Mouse (Mus musculus) G1E (cell line): Measurements from ENCODE around the gene Shisa9.

ENCODE experiments used
- CTCF ChIP-seq: IDR thresholded peaks from 2 replicates; pipeline ENCODE4 v1.5.1; 2012; ENCODE audit warnings: low read depth, low read length, inconsistent platforms, mixed read lengths
- POLR2AphosphoS5 ChIP-seq: IDR thresholded peaks from 2 replicates; pipeline ENCODE4 v1.6.1; 2012; ENCODE audit warnings: low read depth, low read length, inconsistent platforms; ENCODE audit not compliant: insufficient replicate concordance

- TF ChIP-seq CTCF (no peak), POLR2AphosphoS5 (no peak)
Measured at GRCm38 (mm10) chr16:12034868-12035267, 51.0 kb downstream of the Shisa9 start.
